Mouse (Mus musculus) heart, adult 8-10 months (tissue): ENCODE results near the gene Gm11007. TPM values are rescaled to one million over a fixed set of nuclear protein-coding genes. Genes with fewer than 3 reads are reported as not detected.
"Not testable (repeated sequence)": the region's sequence is repeated elsewhere in the genome, so short reads cannot be mapped to it uniquely, and the experiment has no call there.

ENCODE experiments used
- DNase-seq: peaks from one replicate; pipeline ENCODE4 v3.0.0; 2022; ENCODE audit warnings: low spot score
- total RNA-seq, 4 experiments: library from RNA; stranded (reverse); gene quantifications; 2 replicates each; pipeline ENCODE4 v1.2.4; 2022

Gene Gm11007
- under 1 TPM in 1 of 4 experiments, not detected in 3; 0.20 TPM for total RNA-seq

DNA sequence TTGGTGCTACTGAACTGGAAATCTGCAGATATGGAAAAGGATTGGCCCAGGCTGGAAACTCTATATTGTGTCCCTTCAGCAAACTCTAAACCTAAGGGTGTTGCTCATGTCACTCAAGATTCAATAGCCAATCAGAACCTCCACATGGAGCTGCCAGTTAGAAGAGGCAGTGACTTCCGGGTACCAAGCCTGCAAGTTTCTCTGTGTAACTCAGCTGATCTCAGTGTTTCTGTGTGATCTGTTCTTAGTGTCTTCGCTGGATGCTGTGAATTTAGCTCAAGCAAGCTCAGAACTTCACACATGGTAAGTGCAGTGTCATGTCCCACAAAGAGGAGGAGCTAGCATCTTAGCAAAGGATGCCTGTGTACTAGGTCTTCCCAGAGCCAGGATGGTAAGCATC, at the start of gene Gm11007:
Gm11007 (plus strand) TSS at position 301 of the 400 bp plus-strand sequence.
- not testable (repeated sequence) for DNase-seq

Other genes with a start within 250 kb of the Gm11007 start
- 1 to 10 TPM; 1.1 to 4.6 (median 1.7) TPM for gene Gm4724, start 208.2 kb upstream of the Gm11007 start, total RNA-seq
- gene Zfp965, start 174.0 kb upstream of the Gm11007 start, total RNA-seq, result 10 to 100 TPM in 1 of 4 experiments, 1 to 10 TPM in 3; 5.3 to 12.3 (median 6.0) TPM
- 10 to 100 TPM in 2 of 4 experiments, not detected in 2; 27.7 to 54.6 TPM for gene Zfp969, start 59.7 kb downstream of the Gm11007 start, total RNA-seq
- under 1 TPM in 1 of 4 experiments, not detected in 3; 0.20 TPM for gene Gm2007, start 97.6 kb downstream of the Gm11007 start, total RNA-seq
- gene Gm14288, start 157.1 kb downstream of the Gm11007 start, total RNA-seq, result 10 to 100 TPM; 12.7 to 25.8 (median 16.0) TPM
- 10 to 100 TPM; 12.7 to 20.3 (median 16.4) TPM for gene Gm6710, start 225.2 kb downstream of the Gm11007 start, total RNA-seq